Mouse (Mus musculus) lung, postnatal 25 days (tissue): ENCODE data around the gene Hist1h2ae.
"Not testable (repeated sequence)": the region's sequence is repeated elsewhere in the genome, so short reads cannot be mapped to it uniquely, and the experiment has no call there.

ENCODE experiments used
- DNase-seq: peaks from one replicate; pipeline ENCODE4 v3.0.0; 2022; ENCODE audit warnings: low spot score

Hist1h2ae gene

DNA sequence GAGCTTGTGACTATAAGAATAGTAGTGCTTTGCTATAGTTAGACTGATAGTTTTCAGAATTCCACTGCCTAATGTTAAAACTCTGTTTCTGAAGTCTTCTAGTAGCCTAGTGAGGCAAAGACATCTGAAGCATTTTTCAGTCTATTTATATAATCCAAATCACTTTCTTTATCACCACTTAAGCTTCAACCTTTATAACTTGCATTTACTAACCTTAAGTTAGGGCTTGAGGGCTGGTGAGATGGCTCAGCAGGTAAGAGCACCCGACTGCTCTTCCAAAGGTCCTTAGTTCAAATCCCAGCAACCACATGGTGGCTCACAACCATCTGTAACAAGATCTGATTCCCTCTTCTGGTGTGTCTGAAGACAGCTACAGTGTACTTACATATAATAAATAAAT, 31.2 kb downstream of the Hist1h2ae start:
- not testable (repeated sequence) for DNase-seq

DNA sequence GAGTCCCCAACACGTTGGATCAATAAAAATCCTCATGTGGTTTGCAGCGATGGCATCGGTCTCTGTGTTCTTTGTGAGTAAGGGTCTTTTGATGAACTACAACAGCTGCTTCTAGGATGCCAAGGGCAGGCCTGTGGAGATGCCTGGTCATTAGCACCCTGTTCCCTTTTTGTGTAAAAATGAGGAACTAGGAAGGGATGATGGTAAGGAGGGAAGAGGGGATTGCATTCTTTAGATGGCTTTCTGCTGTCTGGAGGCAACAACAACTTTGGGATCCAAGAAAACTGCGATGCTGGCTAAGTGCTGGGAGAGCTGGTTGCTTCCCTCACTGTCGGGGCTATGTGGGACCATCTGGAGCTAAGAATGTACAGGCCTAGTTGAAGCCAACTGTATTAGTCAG, 32.8 kb downstream of the Hist1h2ae start:
- DNase-seq: no peak

DNA sequence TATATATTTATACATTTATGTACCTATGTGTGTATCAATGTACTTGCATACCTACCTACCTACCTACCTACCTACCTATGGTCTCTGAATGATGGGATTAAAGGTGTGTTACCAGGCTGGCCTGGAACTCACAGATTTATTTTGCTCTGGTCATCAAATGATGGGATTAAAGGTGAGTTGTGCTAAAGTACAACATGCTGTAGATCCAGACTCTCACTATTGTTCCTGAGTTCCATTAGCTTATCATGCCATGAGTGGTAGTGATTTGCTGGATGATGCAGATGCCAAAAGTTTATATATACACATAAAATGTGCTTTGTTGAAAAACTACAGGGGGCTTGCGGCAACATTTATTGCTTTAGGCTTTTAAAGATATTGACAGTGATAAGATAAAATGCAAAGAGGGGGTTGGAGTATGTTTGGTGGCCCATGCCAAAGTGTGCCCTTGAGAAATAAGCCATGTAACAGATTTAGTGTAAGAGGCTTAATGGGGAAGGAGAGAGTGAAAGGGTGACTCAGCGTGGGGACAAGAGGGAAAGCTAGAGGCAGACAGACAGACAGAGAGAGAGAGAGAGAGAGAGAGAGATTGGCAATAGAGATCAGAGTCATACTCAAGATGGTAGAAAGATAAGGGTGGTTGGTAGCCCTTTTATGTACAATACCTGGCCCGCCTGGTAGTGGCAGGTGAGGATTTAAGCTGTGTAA, 33.9 kb downstream of the Hist1h2ae start:
- no peak for DNase-seq

DNA sequence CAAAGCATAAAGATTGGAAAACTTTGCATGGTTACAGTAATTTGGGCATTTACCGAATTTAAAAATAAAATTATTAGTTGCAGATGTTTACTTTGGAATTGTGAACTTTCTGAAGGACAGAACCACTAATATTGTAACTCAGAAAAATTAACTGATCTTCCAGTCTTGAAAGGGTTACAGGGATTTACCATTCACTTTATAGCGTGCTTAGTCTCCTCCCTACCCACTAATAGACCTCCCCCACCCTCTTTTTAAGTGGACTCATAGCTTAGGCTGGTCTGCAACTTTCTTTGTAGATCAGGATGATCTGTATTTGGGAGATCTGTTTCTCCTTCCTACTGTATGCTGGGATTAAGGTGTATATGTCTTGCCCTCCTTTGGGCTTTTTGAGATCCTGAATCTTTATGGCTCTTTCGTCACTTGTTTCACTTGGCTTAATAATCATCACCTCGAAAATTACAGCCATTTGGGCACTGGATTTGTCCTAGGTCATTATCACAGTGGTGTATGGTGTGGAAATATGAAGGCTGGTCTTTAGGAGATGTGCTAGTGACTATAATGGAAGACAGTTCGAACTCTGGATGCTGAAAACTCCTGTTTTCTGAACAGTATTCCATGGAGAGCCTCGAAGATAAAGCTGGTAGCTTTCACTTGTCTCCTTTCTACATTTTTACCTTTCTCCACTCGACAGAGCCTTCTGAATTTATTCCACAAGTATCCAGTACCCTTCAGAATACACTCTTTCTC, 34.8 kb downstream of the Hist1h2ae start:
- DNase-seq: no peak

DNA sequence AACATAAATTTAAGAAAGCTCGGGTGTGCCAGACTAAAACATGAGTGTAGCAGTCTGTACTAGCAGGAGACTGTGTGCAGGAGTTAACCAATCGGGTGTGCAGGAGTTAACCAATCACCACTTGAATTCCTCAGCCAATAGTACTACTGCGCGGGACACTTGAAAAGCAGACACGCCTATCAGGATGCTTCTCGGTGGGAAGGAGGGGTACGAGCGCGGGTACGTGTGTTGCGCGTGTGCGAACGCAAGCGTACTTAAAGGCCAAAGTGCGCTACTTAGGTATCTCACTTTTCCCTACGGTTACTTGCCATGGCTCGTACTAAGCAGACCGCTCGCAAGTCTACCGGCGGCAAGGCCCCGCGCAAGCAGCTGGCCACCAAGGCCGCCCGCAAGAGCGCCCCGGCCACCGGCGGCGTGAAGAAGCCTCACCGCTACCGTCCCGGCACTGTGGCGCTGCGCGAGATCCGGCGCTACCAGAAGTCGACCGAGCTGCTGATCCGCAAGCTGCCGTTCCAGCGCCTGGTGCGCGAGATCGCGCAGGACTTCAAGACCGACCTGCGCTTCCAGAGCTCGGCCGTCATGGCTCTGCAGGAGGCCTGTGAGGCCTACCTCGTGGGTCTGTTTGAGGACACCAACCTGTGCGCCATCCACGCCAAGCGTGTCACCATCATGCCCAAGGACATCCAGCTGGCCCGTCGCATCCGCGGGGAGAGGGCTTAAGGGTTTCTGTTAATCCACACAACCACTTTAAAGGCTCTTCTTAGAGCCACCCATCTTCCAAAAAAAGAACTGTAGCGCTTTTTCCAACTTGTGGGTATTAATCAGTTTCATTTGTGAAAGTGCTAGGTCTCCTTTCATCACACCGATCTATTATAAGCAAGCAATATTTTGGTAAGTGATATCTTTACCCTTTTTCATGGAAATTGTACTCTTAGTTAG, 35.6 kb downstream of the Hist1h2ae start, which contains the start of gene Hist1h3g:
Hist1h3g (plus strand) TSS at position 286 of the 939 bp plus-strand sequence.
- DNase-seq: peak; percentile 91

DNA sequence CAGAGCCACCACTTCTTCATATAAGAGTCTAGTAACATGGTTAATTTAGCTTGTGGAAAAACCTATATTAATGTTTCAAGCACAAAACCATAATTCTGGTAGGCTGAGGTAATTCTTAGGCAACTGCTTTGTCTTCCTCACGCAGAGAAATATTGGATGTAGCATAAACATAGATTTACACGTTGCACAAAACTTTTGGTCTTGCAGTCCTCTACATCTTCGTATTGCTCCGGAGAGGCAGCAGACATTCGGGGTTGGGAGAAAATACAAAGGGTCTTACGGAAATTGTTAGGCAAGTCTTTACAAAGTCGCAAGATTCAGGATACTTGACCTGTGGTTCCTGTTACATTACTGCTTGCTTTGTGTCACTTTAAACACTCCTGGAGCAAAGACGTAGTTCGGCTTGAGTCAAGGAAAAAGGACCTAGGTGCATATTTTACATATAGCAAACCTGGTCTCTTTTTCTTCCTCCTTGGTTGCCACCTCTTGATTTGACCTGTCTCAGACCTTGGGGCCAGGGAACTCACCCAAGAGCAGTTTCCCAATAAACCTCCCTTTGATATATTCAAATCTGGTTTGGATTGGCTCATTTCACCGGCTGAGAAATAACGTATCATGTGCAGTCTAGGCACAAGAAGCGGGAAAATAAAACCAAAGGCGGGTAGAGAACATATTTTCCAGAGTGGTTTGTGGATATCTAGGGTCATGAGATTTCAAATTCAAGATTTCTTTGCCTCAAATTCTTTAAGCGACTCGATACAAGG, 36.5 kb downstream of the Hist1h2ae start:
- no peak for DNase-seq

DNA sequence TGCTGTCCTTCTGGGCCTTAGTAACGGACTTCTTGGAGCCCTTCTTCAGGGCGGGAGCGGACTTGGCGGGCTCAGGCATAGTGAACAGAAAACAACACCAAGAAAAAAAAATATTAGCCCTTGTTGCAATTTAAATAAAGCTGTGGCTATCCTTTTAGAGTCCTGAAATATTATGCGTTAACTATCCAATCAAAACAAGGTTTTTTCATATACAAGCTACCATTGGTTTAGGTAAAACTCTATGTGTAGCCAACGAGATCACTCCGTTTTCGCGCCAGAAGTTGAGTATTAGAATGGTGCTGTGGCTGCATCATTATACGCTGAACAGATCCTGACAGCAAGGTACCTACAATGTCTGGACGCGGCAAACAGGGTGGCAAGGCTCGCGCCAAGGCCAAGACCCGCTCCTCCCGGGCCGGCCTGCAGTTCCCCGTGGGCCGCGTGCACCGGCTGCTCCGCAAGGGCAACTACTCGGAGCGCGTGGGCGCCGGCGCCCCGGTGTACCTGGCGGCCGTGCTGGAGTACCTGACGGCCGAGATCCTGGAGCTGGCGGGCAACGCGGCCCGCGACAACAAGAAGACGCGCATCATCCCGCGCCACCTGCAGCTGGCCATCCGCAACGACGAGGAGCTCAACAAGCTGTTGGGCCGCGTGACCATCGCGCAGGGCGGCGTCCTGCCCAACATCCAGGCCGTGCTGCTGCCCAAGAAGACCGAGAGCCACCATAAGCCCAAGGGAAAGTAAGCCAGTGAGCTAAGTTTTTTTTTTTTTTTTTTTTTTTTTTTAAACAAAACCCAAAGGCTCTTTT, 37.3 kb downstream of the Hist1h2ae start, which contains the start of gene Hist1h2af:
Hist1h2af (plus strand) TSS at position 347 of the 808 bp plus-strand sequence.
- DNase-seq: peak; percentile 73

DNA sequence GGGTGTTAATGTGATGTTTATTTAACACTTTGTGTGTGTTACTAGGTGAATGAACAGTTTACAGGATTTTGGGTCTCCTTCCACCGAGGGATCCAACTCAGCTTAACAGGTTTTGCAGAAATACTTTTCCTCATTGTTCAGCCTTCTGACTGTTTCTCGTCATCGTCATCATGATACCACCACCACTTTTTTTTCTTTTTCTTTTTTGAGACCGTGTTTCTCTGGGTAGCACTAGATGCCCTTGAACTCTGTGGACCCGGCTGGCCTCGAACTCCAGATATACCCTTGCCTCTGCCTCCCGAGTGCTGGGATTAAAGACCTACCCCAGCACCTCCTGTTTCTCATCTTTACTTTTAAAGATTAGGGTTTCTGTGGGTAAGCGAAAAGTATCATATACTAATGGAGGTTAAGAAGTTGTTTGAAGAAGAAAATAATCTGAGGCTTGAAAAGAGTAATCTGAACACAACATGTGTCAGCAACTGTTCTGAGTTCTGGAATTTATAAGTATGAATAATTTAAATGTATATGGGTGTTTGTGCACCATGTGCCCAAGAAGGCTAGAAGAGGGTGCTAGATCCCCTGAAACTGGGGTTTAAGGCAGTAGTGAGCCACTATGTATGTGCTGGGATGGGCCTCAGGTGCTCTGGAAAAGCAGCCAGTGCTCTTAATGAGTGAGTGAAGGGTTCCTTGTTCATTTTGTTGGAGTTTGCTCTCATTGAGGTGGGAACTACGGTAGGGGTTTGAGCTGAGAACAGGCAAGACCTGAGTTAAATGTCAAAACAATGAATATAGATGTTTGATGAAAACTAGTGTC, 38.6 kb downstream of the Hist1h2ae start:
- no peak for DNase-seq

DNA sequence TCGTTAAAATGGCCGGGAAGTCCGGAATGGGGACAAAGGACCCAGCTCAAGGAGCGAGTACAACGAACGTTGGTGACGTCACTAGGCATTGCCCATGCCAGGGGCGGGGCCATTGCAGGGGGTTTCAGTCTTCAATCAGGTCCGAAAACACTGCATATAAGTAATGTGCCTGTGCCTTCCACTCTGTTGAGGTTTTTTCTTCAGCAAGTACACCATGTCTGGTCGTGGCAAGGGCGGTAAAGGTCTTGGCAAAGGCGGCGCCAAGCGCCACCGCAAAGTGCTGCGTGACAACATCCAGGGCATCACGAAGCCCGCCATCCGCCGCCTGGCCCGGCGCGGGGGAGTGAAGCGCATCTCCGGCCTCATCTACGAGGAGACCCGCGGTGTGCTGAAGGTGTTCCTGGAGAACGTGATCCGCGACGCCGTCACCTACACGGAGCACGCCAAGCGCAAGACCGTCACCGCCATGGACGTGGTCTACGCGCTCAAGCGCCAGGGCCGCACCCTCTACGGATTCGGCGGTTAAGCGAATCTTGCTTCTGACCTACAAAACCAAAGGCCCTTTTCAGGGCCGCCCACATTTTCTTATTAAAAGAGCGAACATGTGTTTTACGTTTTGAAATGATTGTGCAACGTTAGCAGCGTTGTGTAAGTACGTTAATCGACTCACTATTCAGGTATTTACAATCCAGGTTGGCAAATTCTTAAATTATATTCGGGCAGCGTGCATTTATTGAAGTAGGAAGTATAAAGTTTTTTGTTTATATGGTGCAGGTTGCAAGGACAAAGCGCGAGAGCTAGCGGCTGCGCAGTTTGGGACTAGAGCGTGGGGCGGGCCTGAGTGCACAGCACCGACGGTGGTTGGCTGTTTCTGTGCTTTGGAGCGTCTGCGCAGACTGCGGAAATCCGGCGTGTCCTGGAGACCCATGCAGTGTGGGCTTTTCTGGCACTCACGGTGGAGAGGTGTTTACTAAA, 39.8 kb downstream of the Hist1h2ae start, which contains the start of gene Hist1h4h:
Hist1h4h (plus strand) TSS at position 150 of the 975 bp plus-strand sequence.
- DNase-seq: peak; percentile 99

DNA sequence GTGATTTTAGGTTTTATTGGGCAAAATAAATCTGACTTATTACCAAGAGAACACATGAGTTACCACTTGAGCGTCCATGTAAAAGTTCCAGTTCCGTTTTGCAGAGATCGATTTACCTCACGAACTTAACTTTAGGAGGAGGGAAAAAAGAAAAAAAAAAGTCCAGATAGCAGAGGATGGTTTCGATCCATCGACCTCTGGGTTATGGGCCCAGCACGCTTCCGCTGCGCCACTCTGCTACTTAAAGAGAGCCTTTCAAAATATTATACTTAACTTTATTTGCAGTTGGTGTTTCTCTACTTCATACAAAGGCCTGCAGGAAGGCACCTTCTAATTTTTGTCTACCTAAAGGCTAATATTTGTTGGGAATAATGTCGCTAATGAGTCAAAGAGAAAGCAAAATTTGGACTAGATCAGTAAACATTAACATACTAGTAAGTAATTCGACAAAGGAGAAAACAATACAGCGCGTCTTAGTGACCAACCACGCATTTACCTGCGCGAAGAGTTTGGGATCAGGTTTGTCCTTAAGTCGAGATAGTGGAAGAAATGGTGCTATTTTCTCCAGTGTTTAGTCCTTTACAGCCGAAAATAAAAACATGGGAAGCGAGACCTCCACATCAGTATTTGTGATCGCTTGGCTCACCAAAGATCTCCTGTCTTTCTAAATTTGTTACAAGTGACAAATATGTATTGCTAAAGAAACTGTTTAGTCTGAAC, 40.7 kb downstream of the Hist1h2ae start:
- DNase-seq: peak; percentile 80

DNA sequence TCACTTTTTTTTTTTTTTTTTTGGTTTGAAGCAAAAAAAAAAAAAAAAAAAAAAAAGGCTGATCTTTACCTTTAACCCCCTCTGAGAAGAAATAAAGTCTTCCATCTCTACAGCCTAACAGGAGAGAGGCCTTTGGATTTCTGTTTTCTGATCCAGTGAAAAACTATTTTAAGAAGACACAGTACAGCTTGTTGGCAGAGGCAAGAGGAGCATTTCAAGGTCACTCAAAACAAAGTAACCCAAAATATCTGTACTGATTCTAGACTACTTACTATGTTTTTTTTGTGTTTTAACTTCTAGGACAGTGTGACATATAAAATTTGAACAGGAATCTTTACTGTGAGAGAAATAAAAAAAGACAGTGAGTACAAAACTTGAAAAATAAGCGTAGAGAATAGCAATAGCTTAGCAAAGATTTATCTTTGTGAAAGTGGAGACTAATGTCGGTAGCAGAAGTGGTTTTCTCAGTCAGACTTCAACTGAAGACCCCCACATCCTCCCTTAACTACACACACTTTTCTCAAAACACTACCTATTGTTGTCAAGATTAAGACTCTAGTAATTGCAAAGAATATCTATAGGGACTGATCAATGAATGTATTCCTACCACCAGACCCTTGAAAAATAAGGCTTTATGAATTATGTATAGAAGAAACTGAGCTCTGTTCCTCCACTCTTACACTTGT, 41.4 kb downstream of the Hist1h2ae start:
- DNase-seq: no peak

DNA sequence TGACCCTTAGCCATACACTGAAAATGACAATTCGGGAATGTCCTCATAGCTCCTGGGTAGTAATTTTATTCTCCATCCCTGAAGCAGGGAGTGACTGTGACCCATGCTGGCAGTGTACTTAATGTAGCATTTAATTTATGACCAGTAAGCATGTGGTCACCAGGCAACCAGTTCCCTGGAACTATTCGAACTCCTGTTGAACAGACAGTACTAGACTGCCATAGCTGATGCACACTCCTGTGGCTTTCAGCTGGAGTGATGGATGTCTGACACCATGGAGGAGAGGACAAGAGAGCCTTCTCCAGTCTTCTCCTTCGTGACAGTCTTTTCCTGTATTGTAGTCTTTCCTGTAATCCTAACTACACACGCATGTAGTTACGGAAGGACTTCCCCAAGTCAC, 42.0 kb downstream of the Hist1h2ae start:
- DNase-seq: no peak

DNA sequence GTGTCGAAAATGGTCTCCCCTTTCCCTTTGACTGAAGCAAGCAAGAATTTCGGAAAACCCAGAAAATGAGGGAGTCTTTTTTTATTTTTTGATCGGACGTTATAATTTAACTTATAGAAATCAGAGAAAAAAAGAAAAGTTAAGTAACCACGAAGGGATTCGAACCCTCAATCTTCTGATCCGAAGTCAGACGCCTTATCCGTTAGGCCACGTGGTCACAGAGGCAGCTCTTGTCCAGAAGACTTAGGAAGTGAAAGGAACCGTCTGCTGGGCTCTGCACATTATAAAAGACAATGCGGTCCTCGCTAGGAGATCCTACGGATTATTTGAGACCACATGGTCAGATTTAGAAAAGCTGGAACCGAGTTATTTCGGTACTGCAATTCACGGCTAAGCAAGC, 44.7 kb downstream of the Hist1h2ae start:
- DNase-seq: peak; percentile 94

DNA sequence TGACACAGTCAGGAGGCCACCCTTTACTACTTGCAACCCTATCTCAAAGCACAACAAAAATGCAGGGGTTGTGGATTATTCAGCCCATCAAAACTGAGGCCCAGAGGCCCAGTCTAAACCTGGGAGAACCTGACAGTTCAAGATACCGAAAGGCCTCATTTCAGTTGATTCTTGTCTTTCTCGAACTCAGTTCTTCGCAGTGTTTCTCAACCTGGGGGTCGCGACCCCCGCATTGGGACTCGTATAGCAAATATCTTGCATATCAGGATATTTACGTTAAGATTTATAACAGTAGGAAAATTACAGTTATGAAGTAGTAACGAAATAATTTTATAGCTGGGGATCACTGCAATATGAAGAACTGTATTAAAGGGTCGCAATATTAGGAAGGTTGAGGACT, 45.1 kb downstream of the Hist1h2ae start:
- DNase-seq: no peak

DNA sequence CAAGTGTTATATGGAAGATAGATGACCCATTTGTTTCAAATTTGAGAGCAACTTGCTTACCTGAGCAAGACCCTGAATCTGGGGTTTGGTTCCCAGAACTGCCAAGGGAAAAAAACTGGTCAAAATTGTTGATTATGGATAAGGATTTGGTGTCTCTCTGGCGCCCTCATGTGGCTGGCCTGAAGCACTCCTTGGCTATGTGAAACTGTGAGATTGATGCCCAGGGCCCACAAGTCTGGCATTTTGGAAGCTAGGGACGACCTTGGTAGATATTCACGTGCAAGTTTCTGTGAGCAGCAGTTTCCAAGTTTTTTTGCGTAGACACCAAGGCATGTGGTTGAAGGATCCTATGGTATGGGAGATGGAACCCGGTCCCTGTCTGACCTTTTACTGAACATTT, 46.4 kb downstream of the Hist1h2ae start:
- DNase-seq: peak; percentile 69

DNA sequence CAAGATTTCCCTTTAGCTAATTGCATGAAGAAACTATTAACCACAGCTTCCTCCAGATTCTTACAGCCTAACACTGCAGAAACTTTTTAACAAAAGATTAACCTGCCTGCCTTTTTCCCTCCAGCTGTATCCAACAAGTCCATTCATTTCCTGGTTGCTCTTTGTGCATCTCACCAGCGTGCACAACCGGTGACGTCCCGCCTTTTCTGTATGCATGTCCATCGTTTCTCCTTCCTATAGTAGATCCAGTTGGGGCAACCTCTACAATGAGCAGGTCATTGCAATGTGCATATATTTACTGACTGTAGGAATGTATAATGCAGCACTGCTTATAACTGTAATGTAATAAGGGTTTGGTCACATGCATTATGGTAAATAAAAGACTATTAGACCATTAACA, 47.0 kb downstream of the Hist1h2ae start:
- no peak for DNase-seq

DNA sequence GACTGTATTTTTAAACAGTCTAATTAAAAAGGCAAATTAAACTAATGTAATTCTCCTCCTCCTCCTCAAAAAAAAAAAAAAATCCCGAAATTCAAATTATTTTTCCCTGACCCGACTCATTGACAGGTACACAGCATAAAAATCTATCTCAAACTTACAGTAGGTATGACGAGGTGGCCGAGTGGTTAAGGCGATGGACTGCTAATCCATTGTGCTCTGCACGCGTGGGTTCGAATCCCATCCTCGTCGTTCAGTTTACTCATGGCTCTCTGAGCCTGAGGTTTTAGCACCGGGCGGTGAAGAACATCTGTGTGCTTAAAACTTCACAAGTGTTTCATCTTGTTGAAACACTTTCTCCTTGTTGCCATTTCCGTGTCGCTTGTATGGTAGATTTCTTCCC, 49.3 kb downstream of the Hist1h2ae start:
- DNase-seq: peak; percentile 82
